Mouse (Mus musculus): ENCODE results near the gene Pid1.

DNA sequence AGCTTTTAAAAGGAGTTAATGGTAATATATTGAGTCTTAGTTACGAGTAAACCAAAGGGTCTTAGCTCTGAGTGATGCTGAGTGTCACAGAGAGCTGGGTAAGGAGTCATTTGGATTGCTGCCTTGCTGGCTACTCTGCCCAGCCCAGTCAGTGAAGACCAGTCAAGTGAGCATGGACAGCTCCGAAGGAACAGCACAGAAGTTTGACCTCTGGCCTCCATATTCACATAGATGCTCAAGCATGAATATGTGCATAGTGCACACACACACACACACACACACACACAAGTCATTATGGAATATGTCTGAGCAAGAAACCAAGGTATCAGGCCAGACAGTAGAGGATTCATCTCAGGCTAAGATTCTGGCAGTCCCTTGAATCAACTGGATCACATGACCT is 244.7 kb downstream of the Pid1 start:
- TF ChIP-seq CTCF (IDR thresholded peaks at IDR 0.05; ENCODE audit: low read depth, low read length) (no peak), POLR2A (IDR thresholded peaks at IDR 0.05; ENCODE audit: extremely low read depth, insufficient read depth, low read length) (no peak)
